Mouse (Mus musculus) retina, embryonic 14.5 days (tissue): ENCODE results near the gene Tubb4a.
"Not testable (repeated sequence)": the region's sequence is repeated elsewhere in the genome, so short reads cannot be mapped to it uniquely, and the experiment has no call there.

Source experiments
- DNase-seq: peaks from one replicate; pipeline ENCODE4 v3.0.0-alpha.2; 2015; ENCODE audit warnings: low spot score

The Tubb4a gene

GRCm38 (mm10) chr17:57087049-57087832 lies at the start of gene Tubb4a:
TSS of gene Tubb4a (minus strand) at chr17:57087782.
- peak; percentile 77 for DNase-seq

GRCm38 (mm10) chr17:57135635-57136034 lies 48.1 kb upstream of the Tubb4a start:
- DNase-seq: no peak

DNA sequence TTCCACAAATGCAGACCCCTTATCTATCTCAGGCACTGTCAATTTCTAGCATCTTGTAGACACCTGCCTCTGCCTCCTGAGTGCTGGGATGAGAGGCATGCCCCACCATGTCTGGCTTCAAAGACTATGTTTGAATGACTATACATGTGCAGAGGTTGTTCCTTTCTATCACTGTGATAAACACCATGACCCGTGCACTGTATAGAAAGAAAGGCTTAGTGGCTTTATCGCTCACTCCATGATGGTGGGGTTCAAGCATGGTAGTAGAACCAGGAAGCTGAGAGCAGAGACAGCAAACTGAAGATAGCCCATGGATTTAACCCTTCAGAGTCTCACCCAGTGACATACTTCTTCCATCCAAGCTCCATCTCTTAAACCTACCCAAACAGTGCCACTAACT lies 47.1 kb upstream of the Tubb4a start:
- DNase-seq: no peak

DNA sequence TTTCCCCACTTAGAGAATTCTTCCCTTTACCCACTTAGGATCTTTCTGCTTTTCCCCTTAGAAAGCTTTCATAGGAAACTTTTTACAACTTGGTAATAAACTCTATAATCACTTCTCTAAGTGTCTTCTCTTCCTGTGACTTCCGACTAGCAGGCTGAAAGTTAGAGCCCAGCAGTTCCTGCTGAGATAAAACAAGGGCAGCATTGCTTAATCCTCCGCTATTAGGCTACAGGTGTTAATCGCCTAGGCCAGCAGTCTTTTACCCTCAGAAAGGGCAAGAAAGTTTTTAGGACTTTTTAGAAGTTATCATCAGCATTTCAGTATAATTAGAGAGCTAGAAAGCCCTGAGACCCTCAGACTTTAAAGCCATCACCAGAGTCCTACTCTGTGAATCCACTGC lies 46.4 kb upstream of the Tubb4a start:
- not testable (repeated sequence) for DNase-seq

- DNase-seq: no peak
Measured at GRCm38 (mm10) chr17:57131793-57132192, 44.2 kb upstream of the Tubb4a start.

DNA sequence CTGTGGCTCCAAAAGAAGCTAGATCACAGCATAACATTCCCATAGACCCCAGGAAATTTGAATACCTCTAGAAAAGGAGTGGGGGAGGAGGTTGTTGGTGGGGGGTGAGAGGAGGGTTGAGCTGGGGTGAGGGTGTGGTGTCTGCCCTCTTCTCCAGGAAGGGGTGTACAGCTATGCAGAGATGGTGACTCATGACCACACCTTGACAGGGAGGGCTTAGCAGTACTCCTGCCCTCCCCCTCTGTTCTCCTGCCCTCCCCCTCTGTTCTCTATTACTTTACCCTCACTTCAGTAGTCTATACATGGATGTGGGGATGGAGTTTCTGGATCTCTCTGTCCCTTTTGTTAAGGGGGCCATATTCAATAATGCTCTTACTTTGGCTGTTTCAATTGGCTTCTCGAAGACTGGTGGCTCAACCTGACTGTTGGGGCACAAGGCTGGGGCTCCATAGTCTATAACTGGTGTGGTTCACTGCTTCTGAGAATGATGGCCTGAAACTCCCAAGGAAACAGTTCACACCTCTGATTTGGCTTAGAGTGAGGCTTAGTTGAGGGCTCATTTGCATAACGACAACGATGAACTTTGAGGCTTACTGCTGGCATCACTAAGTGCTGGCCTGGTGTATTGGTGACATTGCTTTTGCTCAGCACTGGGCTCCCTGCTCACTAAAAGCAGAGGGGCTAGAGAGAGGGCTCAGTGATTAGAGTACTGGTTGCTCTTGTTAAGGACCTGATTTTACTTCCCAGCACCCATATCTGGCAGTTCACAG lies 38.5 kb upstream of the Tubb4a start:
- DNase-seq: no peak

GRCm38 (mm10) chr17:57124792-57125191 lies 37.2 kb upstream of the Tubb4a start:
- no peak for DNase-seq

DNA sequence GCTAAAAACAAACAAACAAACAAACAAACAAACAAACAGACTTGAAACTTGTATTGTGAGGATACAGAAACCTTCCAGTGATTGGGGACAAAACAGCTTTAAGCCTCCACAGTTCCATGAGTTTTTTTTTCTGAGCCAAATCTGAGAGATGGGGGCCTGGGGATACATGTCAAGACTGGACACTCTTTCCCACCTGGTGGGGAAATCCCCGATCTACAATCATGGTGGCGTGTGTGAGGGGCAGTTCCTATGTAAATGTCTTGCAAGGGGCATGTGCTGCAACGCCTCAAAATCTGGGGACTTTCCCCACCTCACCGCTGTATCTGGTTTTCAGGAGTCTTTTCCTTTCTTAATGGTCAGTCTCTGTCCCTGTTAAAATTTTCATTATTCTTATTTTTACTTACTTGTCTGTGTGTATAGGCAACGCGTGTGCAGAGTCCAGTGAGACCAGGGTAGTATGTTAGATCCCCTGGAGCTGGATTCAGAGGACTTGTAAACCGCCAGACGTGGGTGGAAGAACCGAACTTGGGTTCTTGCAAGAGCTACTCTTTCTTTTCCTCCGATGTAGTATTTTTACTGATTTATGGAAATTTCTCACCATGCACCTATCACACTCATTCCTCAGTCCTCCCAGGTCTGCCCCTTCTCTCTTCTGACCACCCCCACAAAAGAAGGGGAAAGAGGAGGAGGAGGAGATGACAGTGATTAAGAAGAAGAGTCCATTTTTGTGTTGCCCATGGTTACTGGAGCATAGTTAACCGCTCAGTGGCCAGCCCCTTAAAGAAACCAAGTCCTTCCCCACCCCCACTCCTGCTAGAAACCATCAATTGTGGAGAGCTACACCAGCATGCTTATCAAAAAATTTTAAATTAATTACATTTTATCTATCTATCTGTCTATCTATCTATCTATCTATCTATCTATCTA lies 35.9 kb upstream of the Tubb4a start:
- DNase-seq: no peak

- no peak for DNase-seq
Measured at GRCm38 (mm10) chr17:57121856-57122255, 34.3 kb upstream of the Tubb4a start.

GRCm38 (mm10) chr17:57118524-57119349 lies 31.2 kb upstream of the Tubb4a start:
- DNase-seq: peak; percentile 64

GRCm38 (mm10) chr17:57116801-57117200 lies 29.2 kb upstream of the Tubb4a start:
- no peak for DNase-seq

- no peak for DNase-seq
Measured at GRCm38 (mm10) chr17:57112768-57113474, 25.3 kb upstream of the Tubb4a start.

GRCm38 (mm10) chr17:57110005-57110404 lies 22.4 kb upstream of the Tubb4a start:
- no peak for DNase-seq

- no peak for DNase-seq
Measured at GRCm38 (mm10) chr17:57108666-57109171, 21.1 kb upstream of the Tubb4a start.

GRCm38 (mm10) chr17:57108040-57108665 lies 20.6 kb upstream of the Tubb4a start:
- DNase-seq: no peak

- no peak for DNase-seq
Measured at GRCm38 (mm10) chr17:57107064-57107463, 19.5 kb upstream of the Tubb4a start.

DNA sequence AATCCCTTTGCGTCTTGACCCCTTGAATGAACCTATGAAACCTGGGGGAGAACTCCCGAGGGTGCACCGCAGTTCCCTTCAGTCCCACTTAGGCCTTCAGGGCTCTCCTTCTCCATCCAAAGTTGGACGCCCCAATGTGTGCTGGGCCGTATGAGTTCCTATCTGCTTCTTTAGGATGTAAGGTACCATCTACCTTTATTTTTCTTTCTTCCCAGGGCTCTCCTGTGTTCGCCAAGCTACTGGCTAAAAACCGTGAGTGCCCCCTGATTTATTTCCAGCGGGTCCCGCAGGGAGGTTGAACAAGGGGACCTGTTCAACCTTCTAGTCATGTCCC lies 18.4 kb upstream of the Tubb4a start:
- no peak for DNase-seq

DNA sequence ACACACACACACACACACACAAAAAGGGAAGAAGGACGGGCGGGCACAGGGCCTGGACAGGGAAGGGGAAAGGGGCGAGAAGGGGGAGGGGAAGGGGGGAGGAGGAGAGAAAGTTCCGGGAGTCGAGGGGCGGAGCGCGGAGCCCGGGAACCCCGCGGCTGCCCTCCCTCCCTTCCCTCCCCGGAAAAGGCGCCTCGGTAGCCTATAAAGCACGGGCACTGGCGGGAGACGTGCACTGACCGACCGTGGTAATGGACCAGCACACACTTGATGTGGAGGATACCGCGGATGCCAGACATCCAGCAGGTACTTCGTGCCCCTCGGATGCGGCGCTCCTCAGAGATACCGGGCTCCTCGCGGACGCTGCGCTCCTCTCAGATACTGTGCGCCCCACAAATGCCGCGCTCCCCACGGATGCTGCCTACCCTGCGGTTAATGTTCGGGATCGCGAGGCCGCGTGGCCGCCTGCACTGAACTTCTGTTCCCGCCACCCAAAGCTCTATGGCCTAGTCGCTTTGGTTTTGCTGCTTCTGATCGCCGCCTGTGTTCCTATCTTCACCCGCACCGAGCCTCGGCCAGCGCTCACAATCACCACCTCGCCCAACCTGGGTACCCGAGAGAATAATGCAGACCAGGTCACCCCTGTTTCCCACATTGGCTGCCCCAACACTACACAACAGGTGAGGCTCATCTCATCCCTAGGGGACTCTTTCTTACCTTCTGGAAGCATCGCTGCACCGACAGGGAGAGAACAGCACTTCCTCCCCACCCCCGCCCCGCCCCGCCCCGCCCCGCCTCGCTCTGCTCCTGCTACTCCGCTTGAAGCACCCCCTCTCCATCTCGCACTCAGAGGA lies 17.8 kb upstream of the Tubb4a start, which contains the start of gene Tnfsf9:
TSS of gene Tnfsf9 (plus strand) at position 145 of the 854 bp plus-strand sequence.
- peak; percentile 77 for DNase-seq

DNA sequence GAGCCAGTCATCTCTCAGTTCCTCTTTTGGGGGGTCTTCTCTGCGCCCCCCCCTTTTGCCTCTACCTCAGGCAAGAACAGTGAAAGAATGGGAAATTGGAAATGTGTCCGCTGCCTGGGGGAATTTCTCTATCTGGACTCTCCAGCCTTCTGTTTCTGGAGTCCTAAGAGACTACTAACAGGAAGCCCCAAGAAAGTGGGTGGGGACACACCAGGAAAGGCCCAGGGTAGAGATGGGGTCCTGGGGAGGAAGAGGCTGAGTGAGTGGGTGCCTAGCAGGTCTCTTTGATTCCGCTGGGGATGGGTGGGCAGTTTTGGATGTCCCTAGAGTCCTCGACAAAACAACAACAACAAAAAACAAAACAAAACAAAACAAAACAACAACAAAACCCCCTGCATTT lies 16.9 kb upstream of the Tubb4a start:
- no peak for DNase-seq
